Mouse (Mus musculus) lung, postnatal 0 days (tissue): ENCODE data around the gene Mmab.

Experiments used
- CTCF ChIP-seq: IDR thresholded peaks from 2 replicates; pipeline ENCODE4 v1.5.1; 2016; ENCODE audit warnings: antibody characterized with exemption, mild to moderate bottlenecking
- EP300 ChIP-seq: IDR thresholded peaks from 2 replicates; pipeline ENCODE4 v1.6.1; 2016; ENCODE audit warnings: antibody characterized with exemption, mild to moderate bottlenecking, control low read depth

DNA sequence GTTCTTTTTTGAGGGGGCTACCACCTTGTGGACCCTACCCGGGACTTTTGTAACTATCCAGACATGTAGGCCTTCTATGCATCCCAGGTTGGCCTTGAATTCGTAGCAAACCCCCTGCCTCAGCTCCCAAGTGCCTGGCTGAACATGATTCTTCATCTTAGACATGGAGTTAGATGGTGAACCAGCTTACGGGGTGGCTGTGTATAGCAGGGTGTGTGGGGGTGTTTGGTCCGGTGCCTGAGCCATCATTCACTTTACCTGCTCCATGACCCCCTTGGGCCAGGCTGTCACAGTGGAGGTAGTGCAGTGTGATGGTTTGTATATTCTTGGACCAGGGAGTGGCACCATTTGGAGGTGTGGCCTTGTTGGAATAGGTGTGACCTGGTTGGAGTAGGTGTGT lies 24.1 kb upstream of the Mmab start:
- no peak for TF ChIP-seq CTCF
- no peak for TF ChIP-seq EP300
